Mouse (Mus musculus): ENCODE data around the gene Otud3.

Gene Otud3

GRCm38 (mm10) chr4:138863344-138863998 lies 50.3 kb downstream of the Otud3 start, which contains the start of gene Pla2g5:
Gene Pla2g5 (minus strand): TSS chr4:138863482.
- in situ Hi-C loops (cut with MboI; ENCODE audit: low pct_unique_long_range_greater_than_20kb in 1 of 2, low sequenced_read_pairs in 2 of 2, unreplicated experiment in 1 of 2): no loop called here

GRCm38 (mm10) chr4:138859728-138860127 lies 54.0 kb downstream of the Otud3 start:
- in situ Hi-C loops (cut with MboI; ENCODE audit: low pct_unique_long_range_greater_than_20kb in 1 of 2, low sequenced_read_pairs in 2 of 2, unreplicated experiment in 1 of 2): loop anchor here (5.0 to 10.0 kb wide), 2 partner anchors 112 to 415 kb away; no protein-coding TSS in a partner anchor

- in situ Hi-C loops (cut with MboI; ENCODE audit: low pct_unique_long_range_greater_than_20kb in 1 of 2, low sequenced_read_pairs in 2 of 2, unreplicated experiment in 1 of 2): loop anchor here (5.0 to 10.0 kb wide), 2 partner anchors 112 to 414 kb away; no protein-coding TSS in a partner anchor
Measured at GRCm38 (mm10) chr4:138859245-138859644, 54.5 kb downstream of the Otud3 start.

- in situ Hi-C loops (cut with MboI; ENCODE audit: low pct_unique_long_range_greater_than_20kb in 1 of 2, low sequenced_read_pairs in 2 of 2, unreplicated experiment in 1 of 2): loop anchor here (5.0 to 10.0 kb wide), 2 partner anchors 111 to 414 kb away; no protein-coding TSS in a partner anchor
Measured at GRCm38 (mm10) chr4:138858446-138858845, 55.3 kb downstream of the Otud3 start.

GRCm38 (mm10) chr4:138857576-138857975 lies 56.2 kb downstream of the Otud3 start:
- in situ Hi-C loops (cut with MboI; ENCODE audit: low pct_unique_long_range_greater_than_20kb in 1 of 2, low sequenced_read_pairs in 2 of 2, unreplicated experiment in 1 of 2): loop anchor here (5.0 to 10.0 kb wide), 2 partner anchors 110 to 413 kb away; no protein-coding TSS in a partner anchor

DNA sequence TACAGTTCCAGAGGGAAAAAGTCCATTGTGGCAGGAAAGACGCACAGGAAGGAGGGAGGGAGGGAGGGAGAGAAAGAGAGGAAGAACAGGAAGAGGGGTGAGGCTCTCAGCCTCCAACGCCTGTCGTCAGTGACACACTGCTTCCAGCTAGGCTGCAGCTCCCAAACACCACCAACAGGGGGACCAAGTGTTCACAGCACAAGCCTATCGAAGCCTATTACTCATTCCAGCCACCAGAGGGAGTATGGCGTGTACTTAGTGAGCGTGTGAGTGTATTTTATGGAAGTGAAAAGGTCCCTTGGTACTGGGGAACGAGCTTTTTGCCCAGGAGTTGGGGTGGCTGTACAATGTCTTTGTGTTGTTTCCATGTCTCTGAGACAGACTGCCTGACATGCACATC lies 57.3 kb downstream of the Otud3 start:
- in situ Hi-C loops (cut with MboI; ENCODE audit: low pct_unique_long_range_greater_than_20kb in 1 of 2, low sequenced_read_pairs in 2 of 2, unreplicated experiment in 1 of 2): loop anchor here (5.0 to 10.0 kb wide), 2 partner anchors 109 to 412 kb away; no protein-coding TSS in a partner anchor

GRCm38 (mm10) chr4:138855092-138855632 lies 58.6 kb downstream of the Otud3 start:
- in situ Hi-C loops (cut with MboI; ENCODE audit: low pct_unique_long_range_greater_than_20kb in 1 of 2, low sequenced_read_pairs in 2 of 2, unreplicated experiment in 1 of 2): loop anchor here (5.0 to 10.0 kb wide), 2 partner anchors 108 to 410 kb away; no protein-coding TSS in a partner anchor

- in situ Hi-C loops (cut with MboI; ENCODE audit: low pct_unique_long_range_greater_than_20kb in 1 of 2, low sequenced_read_pairs in 2 of 2, unreplicated experiment in 1 of 2): loop anchor here in 1 of 2 experiments (10.0 kb wide), 1 partner anchor 408 kb away; no protein-coding TSS in a partner anchor
Measured at GRCm38 (mm10) chr4:138852961-138853360, 60.8 kb downstream of the Otud3 start.

- in situ Hi-C loops (cut with MboI; ENCODE audit: low pct_unique_long_range_greater_than_20kb in 1 of 2, low sequenced_read_pairs in 2 of 2, unreplicated experiment in 1 of 2): loop anchor here in 1 of 2 experiments (10.0 kb wide), 1 partner anchor 407 kb away; no protein-coding TSS in a partner anchor
Measured at GRCm38 (mm10) chr4:138851463-138851862, 62.3 kb downstream of the Otud3 start.

All from mouse embryonic stem cell (cell line).